Mouse (Mus musculus): Measurements from ENCODE around the gene Srms.

The Srms gene

DNA sequence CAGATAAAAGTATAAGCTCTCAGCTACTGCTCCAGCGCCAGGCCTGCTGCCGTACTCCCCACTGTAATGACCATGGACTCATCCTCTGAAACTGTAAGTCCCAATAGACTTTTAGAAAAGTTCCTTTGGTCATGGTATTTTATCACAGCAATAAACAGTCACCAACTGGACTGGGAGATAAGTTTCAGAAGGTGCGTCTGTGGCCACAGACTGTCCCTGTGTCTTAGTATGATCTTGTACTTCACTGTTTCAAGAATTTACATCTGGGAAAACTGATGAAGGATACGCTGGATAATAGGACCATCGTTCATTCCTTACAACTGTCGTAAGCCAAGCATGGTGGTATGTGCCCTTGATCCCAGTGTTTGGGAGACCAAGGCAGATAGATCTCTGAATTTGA is 3.1 kb upstream of the Srms start:
- H3K9me3 ChIP-seq (ENCODE audit: low read length): no peaks in the 10 kb centered on the region
- no peaks in the 10 kb centered on the region for H3K36me3 ChIP-seq (ENCODE audit: insufficient read depth, low read length)
- no peak overlapping the region for H3K4me3 ChIP-seq (replicated peaks; ENCODE audit: low read length)
- H3K27me3 ChIP-seq (ENCODE audit: insufficient read depth, low read length): peaks cover 44% of the 10 kb centered on the region
- no peak for TF ChIP-seq POU5F1 (IDR thresholded peaks at IDR 0.05; ENCODE audit: borderline replicate concordance, low read length)
- no peak for TF ChIP-seq NANOG (IDR thresholded peaks at IDR 0.05; ENCODE audit: borderline replicate concordance, low read length)
- no peak for TF ChIP-seq CTCF (conservative IDR thresholded peaks at IDR 0.05; ENCODE audit: low read length)
- H3K4me1 ChIP-seq (replicated peaks; ENCODE audit: low read depth, low read length): peaks cover 57% of the 10 kb centered on the region

DNA sequence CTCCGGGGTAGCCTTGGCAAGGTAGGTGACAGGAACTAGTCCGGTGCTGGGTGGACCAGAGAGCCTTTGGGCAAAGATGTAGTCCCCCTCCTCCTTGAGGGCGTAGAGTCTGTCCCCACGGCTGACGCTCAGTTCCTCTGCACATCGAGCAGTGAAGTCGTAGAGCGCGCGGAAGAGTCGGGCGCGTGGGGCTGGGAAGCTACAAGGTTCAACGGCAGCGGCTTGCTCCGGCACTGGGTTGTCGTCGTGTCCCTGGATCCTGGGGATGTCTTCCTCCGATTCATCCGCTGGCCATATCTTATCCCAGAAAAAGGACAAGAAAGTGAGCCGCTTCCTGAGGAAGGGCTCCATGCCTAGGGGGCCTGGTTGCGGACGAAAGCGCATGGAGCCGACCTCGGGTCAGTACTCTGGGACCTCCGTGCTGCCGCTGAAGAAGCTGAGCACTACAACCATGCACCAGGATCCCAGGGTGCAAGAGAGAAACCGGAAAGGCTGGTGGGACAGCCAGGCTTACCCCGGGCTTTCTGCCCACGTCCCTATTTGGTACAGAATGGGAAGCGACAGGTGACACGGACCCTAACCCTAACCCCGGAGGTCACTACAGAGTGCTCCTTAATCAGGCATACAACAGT is 480 bp downstream of the Srms start:
- no peaks in the 10 kb centered on the region for H3K36me3 ChIP-seq (ENCODE audit: insufficient read depth, low read length)
- peak overlapping the region; percentile 70 for H3K4me3 ChIP-seq (replicated peaks; ENCODE audit: low read length)
- H3K4me1 ChIP-seq (replicated peaks; ENCODE audit: low read depth, low read length): peaks cover 31% of the 10 kb centered on the region
- peaks cover 75% of the 10 kb centered on the region for H3K27me3 ChIP-seq (ENCODE audit: insufficient read depth, low read length)
- no peaks in the 10 kb centered on the region for H3K9me3 ChIP-seq (ENCODE audit: low read length)
- no peak for TF ChIP-seq POU5F1 (IDR thresholded peaks at IDR 0.05; ENCODE audit: borderline replicate concordance, low read length)
- TF ChIP-seq NANOG (IDR thresholded peaks at IDR 0.05; ENCODE audit: borderline replicate concordance, low read length): no peak
- no peak for TF ChIP-seq CTCF (conservative IDR thresholded peaks at IDR 0.05; ENCODE audit: low read length)

- no peaks in the 10 kb centered on the region for H3K9me3 ChIP-seq (ENCODE audit: low read length)
- TF ChIP-seq NANOG (IDR thresholded peaks at IDR 0.05; ENCODE audit: borderline replicate concordance, low read length): no peak
- no peak for TF ChIP-seq POU5F1 (IDR thresholded peaks at IDR 0.05; ENCODE audit: borderline replicate concordance, low read length)
- no peak for TF ChIP-seq CTCF (conservative IDR thresholded peaks at IDR 0.05; ENCODE audit: low read length)
- peaks cover 46% of the 10 kb centered on the region for H3K27me3 ChIP-seq (ENCODE audit: insufficient read depth, low read length)
- H3K4me1 ChIP-seq (replicated peaks; ENCODE audit: low read depth, low read length): peaks cover 7% of the 10 kb centered on the region
- no peaks in the 10 kb centered on the region for H3K36me3 ChIP-seq (ENCODE audit: insufficient read depth, low read length)
- no peak overlapping the region for H3K4me3 ChIP-seq (replicated peaks; ENCODE audit: low read length)
Observed at GRCm38 (mm10) chr2:181206118-181206517, 6.9 kb downstream of the Srms start.

DNA sequence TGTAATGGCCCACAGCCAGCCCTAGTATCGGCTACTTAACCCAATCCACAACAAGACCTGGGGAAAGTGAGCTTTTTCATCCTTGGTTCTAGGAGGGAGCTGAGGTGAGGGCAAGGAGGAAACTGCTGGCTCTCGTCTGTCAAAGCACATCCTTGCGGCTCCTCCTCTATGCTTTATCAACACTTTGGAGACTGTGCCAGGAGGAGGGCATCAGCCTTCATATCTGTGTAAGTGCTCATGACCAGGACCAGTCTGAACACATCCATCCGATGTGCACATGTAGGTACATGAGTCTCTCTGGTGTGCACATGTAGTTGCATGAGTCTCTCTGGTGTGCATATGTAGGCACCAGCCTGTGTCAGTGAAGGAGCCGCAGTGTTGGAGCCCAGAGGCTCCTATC is 7.3 kb downstream of the Srms start:
- peaks cover 7% of the 10 kb centered on the region for H3K4me1 ChIP-seq (replicated peaks; ENCODE audit: low read depth, low read length)
- H3K27me3 ChIP-seq (ENCODE audit: insufficient read depth, low read length): peaks cover 42% of the 10 kb centered on the region
- no peaks in the 10 kb centered on the region for H3K9me3 ChIP-seq (ENCODE audit: low read length)
- H3K4me3 ChIP-seq (replicated peaks; ENCODE audit: low read length): no peak overlapping the region
- TF ChIP-seq NANOG (IDR thresholded peaks at IDR 0.05; ENCODE audit: borderline replicate concordance, low read length): no peak
- no peak for TF ChIP-seq CTCF (conservative IDR thresholded peaks at IDR 0.05; ENCODE audit: low read length)
- no peak for TF ChIP-seq POU5F1 (IDR thresholded peaks at IDR 0.05; ENCODE audit: borderline replicate concordance, low read length)
- H3K36me3 ChIP-seq (ENCODE audit: insufficient read depth, low read length): no peaks in the 10 kb centered on the region

DNA sequence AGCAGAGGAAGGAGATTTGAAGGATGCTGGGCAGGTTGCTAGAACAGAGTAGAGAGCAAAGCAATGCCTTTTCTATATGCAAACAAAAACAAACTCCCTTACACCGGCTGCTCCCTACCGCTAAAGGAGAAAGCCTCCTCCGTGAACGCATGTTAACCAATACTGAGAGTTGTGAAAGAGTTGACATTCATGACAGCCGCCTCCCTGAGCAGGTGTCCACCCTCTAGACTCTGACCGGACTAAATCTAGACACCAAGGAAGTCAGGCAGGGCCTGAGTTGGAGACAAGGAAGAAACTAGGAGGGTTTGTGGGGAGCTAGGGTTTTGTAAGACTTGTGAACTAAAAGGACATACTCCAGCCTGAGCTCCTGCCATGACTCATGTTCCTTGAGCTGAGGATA is 10.1 kb downstream of the Srms start:
- no peak for TF ChIP-seq CTCF (conservative IDR thresholded peaks at IDR 0.05; ENCODE audit: low read length)
- TF ChIP-seq POU5F1 (IDR thresholded peaks at IDR 0.05; ENCODE audit: borderline replicate concordance, low read length): no peak
- no peak for TF ChIP-seq NANOG (IDR thresholded peaks at IDR 0.05; ENCODE audit: borderline replicate concordance, low read length)
- Histone ChIP-seq H3K27me3 (ENCODE audit: insufficient read depth, low read length) (peaks cover 18% of the 10 kb centered on the region), H3K9me3 (ENCODE audit: low read length) (no peaks in the 10 kb centered on the region), H3K4me3 (replicated peaks; ENCODE audit: low read length) (no peak overlapping the region), H3K36me3 (ENCODE audit: insufficient read depth, low read length) (no peaks in the 10 kb centered on the region), H3K4me1 (replicated peaks; ENCODE audit: low read depth, low read length) (peaks cover 7% of the 10 kb centered on the region)

GRCm38 (mm10) chr2:181202422-181202821 is 10.6 kb downstream of the Srms start, which contains the start of gene Ptk6:
Ptk6 (minus strand) TSS chr2:181202789.
- H3K9me3 ChIP-seq (ENCODE audit: low read length): no peaks in the 10 kb centered on the region
- no peak for TF ChIP-seq POU5F1 (IDR thresholded peaks at IDR 0.05; ENCODE audit: borderline replicate concordance, low read length)
- no peak for TF ChIP-seq NANOG (IDR thresholded peaks at IDR 0.05; ENCODE audit: borderline replicate concordance, low read length)
- TF ChIP-seq CTCF (conservative IDR thresholded peaks at IDR 0.05; ENCODE audit: low read length): no peak
- H3K27me3 ChIP-seq (ENCODE audit: insufficient read depth, low read length): peaks cover 13% of the 10 kb centered on the region
- no peak within 1 kb of the TSS for H3K4me3 ChIP-seq (replicated peaks; ENCODE audit: low read length)
- no peaks in the 10 kb centered on the region for H3K36me3 ChIP-seq (ENCODE audit: insufficient read depth, low read length)
- peaks cover 7% of the 10 kb centered on the region for H3K4me1 ChIP-seq (replicated peaks; ENCODE audit: low read depth, low read length)

GRCm38 (mm10) chr2:181201606-181202005 is 11.4 kb downstream of the Srms start:
- no peak for TF ChIP-seq POU5F1 (IDR thresholded peaks at IDR 0.05; ENCODE audit: borderline replicate concordance, low read length)
- TF ChIP-seq CTCF (conservative IDR thresholded peaks at IDR 0.05; ENCODE audit: low read length): no peak
- no peak for TF ChIP-seq NANOG (IDR thresholded peaks at IDR 0.05; ENCODE audit: borderline replicate concordance, low read length)
- Histone ChIP-seq H3K4me1 (replicated peaks; ENCODE audit: low read depth, low read length) (peaks cover 7% of the 10 kb centered on the region), H3K9me3 (ENCODE audit: low read length) (no peaks in the 10 kb centered on the region), H3K36me3 (ENCODE audit: insufficient read depth, low read length) (no peaks in the 10 kb centered on the region), H3K27me3 (ENCODE audit: insufficient read depth, low read length) (peaks cover 12% of the 10 kb centered on the region), H3K4me3 (replicated peaks; ENCODE audit: low read length) (no peak overlapping the region)

DNA sequence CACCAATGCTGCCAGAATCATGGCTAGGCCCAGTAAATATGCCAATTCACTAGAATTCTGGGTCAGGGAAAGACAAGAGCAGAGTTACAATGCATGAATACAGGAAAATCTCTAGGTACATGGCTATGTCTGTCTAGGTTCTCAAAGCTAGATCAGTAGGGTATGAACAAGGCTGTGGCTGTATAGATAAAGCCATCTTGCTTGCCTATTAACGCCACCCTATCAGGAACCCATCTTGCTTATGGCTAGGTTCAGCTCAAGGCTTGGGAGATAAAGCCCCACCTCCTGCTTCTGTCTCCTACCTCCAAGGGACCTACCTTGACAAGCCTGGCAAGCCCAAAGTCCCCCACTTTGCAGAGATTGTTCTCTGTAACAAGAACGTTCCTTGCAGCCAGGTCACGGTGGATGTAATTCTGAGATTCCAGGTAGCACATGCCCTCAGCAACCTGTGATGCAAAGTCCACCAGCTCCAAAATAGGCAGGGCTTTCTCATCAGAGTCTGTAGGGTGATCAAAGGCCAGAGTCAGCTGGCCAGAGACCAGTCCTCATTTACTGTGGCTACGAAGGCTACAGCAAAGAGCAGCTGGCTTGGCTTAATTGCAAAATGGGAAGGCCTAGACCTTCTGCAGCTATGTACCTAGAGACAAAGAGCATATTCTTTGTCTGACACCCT is 16.2 kb downstream of the Srms start:
- H3K36me3 ChIP-seq (ENCODE audit: insufficient read depth, low read length): no peaks in the 10 kb centered on the region
- H3K27me3 ChIP-seq (ENCODE audit: insufficient read depth, low read length): peaks cover 7% of the 10 kb centered on the region
- TF ChIP-seq POU5F1 (IDR thresholded peaks at IDR 0.05; ENCODE audit: borderline replicate concordance, low read length): no peak
- TF ChIP-seq NANOG (IDR thresholded peaks at IDR 0.05; ENCODE audit: borderline replicate concordance, low read length): no peak
- TF ChIP-seq CTCF (conservative IDR thresholded peaks at IDR 0.05; ENCODE audit: low read length): no peak
- no peaks in the 10 kb centered on the region for H3K9me3 ChIP-seq (ENCODE audit: low read length)
- no peak overlapping the region for H3K4me3 ChIP-seq (replicated peaks; ENCODE audit: low read length)
- H3K4me1 ChIP-seq (replicated peaks; ENCODE audit: low read depth, low read length): peaks cover 20% of the 10 kb centered on the region

Data from E14TG2a.4 (cell line).